Mouse (Mus musculus) thymus, postnatal 25 days (tissue): ENCODE measurements at regions not wholly inside any gene's neighbourhood (a gene's known extent, or its start where the extent isn't known, plus 50 kb on each side); places are given as distances from the start of the nearest gene placed in this dataset.

Experiments
- DNase-seq: peaks from one replicate; pipeline ENCODE4 v3.0.0; 2022

- DNase-seq: no peak
Observed at GRCm38 (mm10) chr10:111419375-111420194, 53.4 kb upstream of the Nap1l1 start.

- DNase-seq: no peak
Observed at GRCm38 (mm10) chr10:111420195-111420838, 52.7 kb upstream of the Nap1l1 start.

GRCm38 (mm10) chr10:111422057-111422456 is 51.0 kb upstream of the Nap1l1 start:
- peak; percentile 24 for DNase-seq

GRCm38 (mm10) chr10:111422649-111423048 is 50.4 kb upstream of the Nap1l1 start:
- peak; percentile 48 for DNase-seq
